Mouse (Mus musculus) gastrocnemius, postnatal 10 days (tissue): Measurements from ENCODE around the gene Dnah12. TPM values are rescaled to one million over a fixed set of nuclear protein-coding genes. Genes with fewer than 3 reads are reported as not detected.
"Not testable (repeated sequence)": the region's sequence is repeated elsewhere in the genome, so short reads cannot be mapped to it uniquely, and the experiment has no call there.

ENCODE experiments used
- DNase-seq: peaks from one replicate; pipeline ENCODE4 v3.0.0; 2021; ENCODE audit warnings: mixed read lengths
- total RNA-seq, 2 experiments: library from RNA; stranded (reverse); gene quantifications; 2 replicates each; pipeline ENCODE4 v1.2.3; 2021

Dnah12 gene
- total RNA-seq, 2 experiments from 2014 or later: not detected

GRCm38 (mm10) chr14:26719696-26720095, 26.6 kb downstream of the Dnah12 start:
- not testable (repeated sequence) for DNase-seq

GRCm38 (mm10) chr14:26724898-26725297, 31.8 kb downstream of the Dnah12 start:
- DNase-seq: no peak

GRCm38 (mm10) chr14:26758566-26758965, 65.5 kb downstream of the Dnah12 start:
- no peak for DNase-seq

- DNase-seq: no peak
Observed at GRCm38 (mm10) chr14:26764827-26765226, 71.8 kb downstream of the Dnah12 start.

GRCm38 (mm10) chr14:26768195-26768594, 75.1 kb downstream of the Dnah12 start:
- no peak for DNase-seq

GRCm38 (mm10) chr14:26773536-26773935, 80.5 kb downstream of the Dnah12 start:
- DNase-seq: no peak

- DNase-seq: no peak
Observed at GRCm38 (mm10) chr14:26783731-26784130, 90.7 kb downstream of the Dnah12 start.

- DNase-seq: no peak
Observed at GRCm38 (mm10) chr14:26785695-26786094, 92.6 kb downstream of the Dnah12 start.

- no peak for DNase-seq
Observed at GRCm38 (mm10) chr14:26794431-26794830, 101.4 kb downstream of the Dnah12 start.

GRCm38 (mm10) chr14:26798330-26798729, 105.3 kb downstream of the Dnah12 start:
- DNase-seq: no peak

- DNase-seq: no peak
Observed at GRCm38 (mm10) chr14:26799286-26799685, 106.2 kb downstream of the Dnah12 start.

- no peak for DNase-seq
Observed at GRCm38 (mm10) chr14:26805500-26805899, 112.4 kb downstream of the Dnah12 start.

- DNase-seq: no peak
Observed at GRCm38 (mm10) chr14:26812734-26813133, 119.7 kb downstream of the Dnah12 start.

- DNase-seq: no peak
Observed at GRCm38 (mm10) chr14:26813871-26814270, 120.8 kb downstream of the Dnah12 start.

- no peak for DNase-seq
Observed at GRCm38 (mm10) chr14:26814908-26815307, 121.8 kb downstream of the Dnah12 start.

- DNase-seq: no peak
Observed at GRCm38 (mm10) chr14:26816785-26817184, 123.7 kb downstream of the Dnah12 start.

GRCm38 (mm10) chr14:26826020-26826419, 132.9 kb downstream of the Dnah12 start:
- no peak for DNase-seq

GRCm38 (mm10) chr14:26853053-26853452, 160.0 kb downstream of the Dnah12 start:
- DNase-seq: no peak

- no peak for DNase-seq
Observed at GRCm38 (mm10) chr14:26854066-26854465, 161.0 kb downstream of the Dnah12 start.

GRCm38 (mm10) chr14:26858364-26858763, 165.3 kb downstream of the Dnah12 start:
- no peak for DNase-seq

- DNase-seq: no peak
Observed at GRCm38 (mm10) chr14:26859024-26859423, 165.9 kb downstream of the Dnah12 start.

GRCm38 (mm10) chr14:26867356-26867755, 174.3 kb downstream of the Dnah12 start:
- no peak for DNase-seq

- DNase-seq: no peak
Observed at GRCm38 (mm10) chr14:26868299-26868698, 175.2 kb downstream of the Dnah12 start.

GRCm38 (mm10) chr14:26878756-26879155, 185.7 kb downstream of the Dnah12 start:
- DNase-seq: no peak

- no peak for DNase-seq
Observed at GRCm38 (mm10) chr14:26879976-26880375, 186.9 kb downstream of the Dnah12 start.
